Mouse (Mus musculus) limb, embryonic 14.5 days (tissue): ENCODE measurements at regions not wholly inside any gene's neighbourhood (a gene's known extent, or its start where the extent isn't known, plus 50 kb on each side); places are given as distances from the start of the nearest gene placed in this dataset.

Source experiments
- ATAC-seq: fragments of 200-750 bp; cut with Nextera tagmentation; 2 replicates; pipeline ENCODE4 v1.8.0; 2017; ENCODE audit warnings: low read depth, moderate number of reproducible peaks, moderate TSS enrichment; ENCODE audit not compliant: low FRiP score
- DNase-seq: peaks from one replicate; pipeline ENCODE4 v3.0.0-alpha.2; 2015; ENCODE audit warnings: low spot score
- H3K27ac ChIP-seq: fragments of 300-500 bp; sonication (generic); replicated peaks from 2 replicates; pipeline ENCODE4 v1.5.1; 2014; ENCODE audit warnings: low read depth, mild to moderate bottlenecking, low read length, moderate library complexity, mixed read lengths
- H3K27me3 ChIP-seq: fragments of 300-500 bp; sonication (generic); 2 replicates; pipeline ENCODE4 v1.6.1; 2014; ENCODE audit warnings: low read length, mixed read lengths; ENCODE audit not compliant: control insufficient read depth, insufficient read depth
- H3K36me3 ChIP-seq: fragments of 300-500 bp; sonication (generic); 2 replicates; pipeline ENCODE4 v1.6.1; 2014; ENCODE audit warnings: mild to moderate bottlenecking, low read length, moderate library complexity, mixed read lengths; ENCODE audit not compliant: control insufficient read depth, insufficient read depth
- H3K4me1 ChIP-seq: fragments of 300-500 bp; sonication (generic); 2 replicates; pipeline ENCODE4 v1.6.1; 2014; ENCODE audit warnings: antibody characterized with exemption, low read length, mixed read lengths; ENCODE audit not compliant: control insufficient read depth, insufficient read depth
- H3K4me2 ChIP-seq: fragments of 300-500 bp; sonication (generic); replicated peaks from 2 replicates; pipeline ENCODE4 v1.6.1; 2014; ENCODE audit warnings: low read depth, mild to moderate bottlenecking, low read length, moderate library complexity; ENCODE audit not compliant: severe bottlenecking
- H3K4me3 ChIP-seq: fragments of 300-500 bp; sonication (generic); replicated peaks from 2 replicates; pipeline ENCODE4 v1.5.1; 2014; ENCODE audit warnings: low read length
- H3K9ac ChIP-seq: fragments of 300-500 bp; sonication (generic); 2 replicates; pipeline ENCODE4 v1.6.1; 2014; ENCODE audit warnings: mild to moderate bottlenecking, low read depth, low read length, moderate library complexity; ENCODE audit not compliant: severe bottlenecking
- H3K9me3 ChIP-seq: fragments of 300-500 bp; sonication (generic); 2 replicates; pipeline ENCODE4 v1.6.1; 2016; ENCODE audit warnings: low read length; ENCODE audit not compliant: control insufficient read depth
- POLR2A ChIP-seq: fragments of 200-500 bp; IDR thresholded peaks from 2 replicates; pipeline ENCODE4 v1.8.0; 2012; ENCODE audit warnings: inconsistent platforms, mild to moderate bottlenecking, moderate library complexity, borderline replicate concordance; ENCODE audit not compliant: insufficient read depth, insufficient read length; ENCODE audit errors: extremely low read depth
- WGBS: fragments of 180-500 bp; shearing (Covaris S2); extraction: QIAGEN DNeasy Blood & Tissue Kit; methylation state at CpG from one replicate; pipeline ENCODE4 v1.1.7; 2014; 5-methylcytosine and 5-hydroxymethylcytosine counted together

DNA sequence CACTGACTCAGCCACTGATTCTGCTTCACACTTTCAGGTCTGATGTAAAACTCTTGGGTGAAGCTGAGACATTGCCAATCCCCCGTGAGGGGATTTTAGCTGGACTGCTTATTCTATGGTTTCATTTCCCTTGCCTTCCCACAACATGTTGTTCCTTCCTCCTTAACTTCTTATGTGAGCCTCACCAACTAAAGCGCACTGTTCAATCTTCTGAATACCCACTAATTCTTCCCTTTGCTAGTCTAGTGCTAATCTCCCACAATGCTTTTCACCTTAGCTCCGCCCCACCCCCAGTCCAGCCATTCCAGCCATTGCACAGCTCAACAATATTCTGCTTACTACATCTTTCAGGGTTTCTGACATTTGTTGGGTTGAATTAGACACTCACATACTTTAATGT lies 196.7 kb downstream of the Hlx start:
- WGBS = 90% methylated on average over 3 of the region's 3 CpGs

DNA sequence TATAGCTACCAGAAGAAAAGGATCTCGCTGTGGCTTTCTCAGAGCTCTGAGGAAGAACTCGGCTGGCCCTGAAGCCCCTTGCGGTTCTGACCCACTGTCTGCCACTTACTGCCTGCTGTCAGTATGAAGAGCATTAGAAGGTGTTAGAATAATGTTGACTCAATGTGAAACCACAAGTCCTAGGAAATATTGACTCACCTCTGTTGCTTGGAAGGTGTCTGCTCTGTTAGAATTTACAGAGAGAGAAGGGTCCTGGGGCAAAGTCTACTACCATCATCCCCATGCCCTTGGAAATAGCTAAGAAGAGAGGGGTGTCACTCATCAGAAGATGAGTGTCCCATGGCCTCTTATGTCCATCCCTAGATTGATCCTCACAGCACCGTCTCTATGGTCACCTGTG lies 197.9 kb downstream of the Hlx start:
- H3K9me3 ChIP-seq = no peaks in the 10 kb centered on the region
- ATAC-seq = no peak
- no peak overlapping the region for H3K4me2 ChIP-seq
- peaks cover 31% of the 10 kb centered on the region for H3K4me1 ChIP-seq
- no peaks in the 10 kb centered on the region for H3K27me3 ChIP-seq
- TF ChIP-seq POLR2A = no peak
- 83% methylated on average over 4 of the region's 4 CpGs for WGBS
- DNase-seq = no peak
- no peak overlapping the region for H3K4me3 ChIP-seq
- H3K36me3 ChIP-seq = no peaks in the 10 kb centered on the region
- H3K27ac ChIP-seq = no peak overlapping the region
- H3K9ac ChIP-seq = no peak overlapping the region

More for the DNA sequence above, 196.7 kb downstream of the Hlx start:
- DNase-seq (no peak), ATAC-seq (no peak)
- Histone ChIP-seq H3K4me1 (peaks cover 37% of the 10 kb centered on the region), H3K4me2 (no peak overlapping the region), H3K27ac (no peak overlapping the region), H3K9me3 (no peaks in the 10 kb centered on the region), H3K9ac (no peak overlapping the region), H3K4me3 (no peak overlapping the region), H3K27me3 (no peaks in the 10 kb centered on the region), H3K36me3 (no peaks in the 10 kb centered on the region)
- no peak for TF ChIP-seq POLR2A

DNA sequence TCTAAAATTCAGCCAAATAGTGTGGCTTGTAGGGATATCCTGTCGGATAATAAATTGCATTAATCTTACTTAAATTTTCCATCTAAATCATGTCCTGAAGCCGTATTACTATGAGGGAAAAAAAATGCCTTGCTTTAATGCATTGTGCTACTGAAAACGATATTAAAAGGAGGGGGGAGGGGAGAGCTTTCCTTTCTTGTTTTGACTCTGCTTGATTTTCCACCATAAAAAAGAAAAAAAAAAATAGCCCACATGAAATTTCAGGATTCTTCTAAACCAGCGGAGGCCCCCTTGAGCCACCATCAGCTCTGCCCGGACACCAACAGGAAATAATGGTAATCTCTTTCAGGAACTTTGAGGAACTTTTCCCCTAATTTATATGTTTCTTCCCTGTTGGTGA lies 198.5 kb downstream of the Hlx start:
- no peak for ATAC-seq

DNA sequence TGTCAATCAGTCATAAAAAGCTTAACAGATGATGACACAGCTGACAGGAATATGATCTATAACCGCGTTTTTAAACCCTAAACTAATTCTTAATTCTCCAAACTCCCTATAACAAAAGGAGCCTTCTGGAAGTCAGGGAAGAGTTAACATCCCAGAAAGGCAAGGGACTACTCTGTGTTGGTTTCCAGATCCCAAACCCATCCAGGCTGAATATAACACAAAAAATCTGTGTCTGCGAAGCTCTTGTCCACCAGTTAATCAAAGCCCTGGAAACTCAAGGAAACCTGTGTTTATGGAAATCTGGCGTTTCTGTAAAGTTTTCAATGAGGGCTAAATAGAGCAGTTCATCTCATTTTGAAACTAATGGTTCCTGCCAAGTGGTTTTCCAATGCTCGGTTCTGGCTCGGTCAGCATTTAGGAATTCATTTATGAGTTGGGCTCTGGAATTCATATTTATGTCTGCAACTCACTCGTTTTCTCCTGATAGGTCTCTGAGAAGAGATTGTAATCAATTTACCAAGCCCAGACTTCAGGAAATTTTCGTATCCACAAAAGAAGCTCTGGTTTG lies 199.8 kb downstream of the Hlx start:
- H3K27ac ChIP-seq = peak overlapping the region; percentile 27; the same call in 1 of the 2 replicates
- H3K9ac ChIP-seq = no peak overlapping the region
- DNase-seq (peak; percentile 81), ATAC-seq (peak; percentile 63)
- H3K4me3 ChIP-seq = no peak overlapping the region
- H3K4me2 ChIP-seq = 0 out of 2 replicates have a peak overlapping the region, but pooled peaks have one; percentile 3
- no peaks in the 10 kb centered on the region for H3K27me3 ChIP-seq
- H3K9me3 ChIP-seq = no peaks in the 10 kb centered on the region
- no peak for TF ChIP-seq POLR2A
- peaks cover 29% of the 10 kb centered on the region for H3K4me1 ChIP-seq
- no peaks in the 10 kb centered on the region for H3K36me3 ChIP-seq
- WGBS = 31% methylated on average over 8 of the region's 8 CpGs

More for the DNA sequence above, 198.5 kb downstream of the Hlx start:
- H3K4me3 ChIP-seq = no peak overlapping the region
- peaks cover 29% of the 10 kb centered on the region for H3K4me1 ChIP-seq
- peak; percentile 28 for DNase-seq
- no peak overlapping the region for H3K27ac ChIP-seq
- H3K9ac ChIP-seq = no peak overlapping the region
- no peak overlapping the region for H3K4me2 ChIP-seq
- no peak for TF ChIP-seq POLR2A
- H3K9me3 ChIP-seq = no peaks in the 10 kb centered on the region
- 31% methylated on average over 5 of the region's 5 CpGs for WGBS
- no peaks in the 10 kb centered on the region for H3K36me3 ChIP-seq
- H3K27me3 ChIP-seq = no peaks in the 10 kb centered on the region

DNA sequence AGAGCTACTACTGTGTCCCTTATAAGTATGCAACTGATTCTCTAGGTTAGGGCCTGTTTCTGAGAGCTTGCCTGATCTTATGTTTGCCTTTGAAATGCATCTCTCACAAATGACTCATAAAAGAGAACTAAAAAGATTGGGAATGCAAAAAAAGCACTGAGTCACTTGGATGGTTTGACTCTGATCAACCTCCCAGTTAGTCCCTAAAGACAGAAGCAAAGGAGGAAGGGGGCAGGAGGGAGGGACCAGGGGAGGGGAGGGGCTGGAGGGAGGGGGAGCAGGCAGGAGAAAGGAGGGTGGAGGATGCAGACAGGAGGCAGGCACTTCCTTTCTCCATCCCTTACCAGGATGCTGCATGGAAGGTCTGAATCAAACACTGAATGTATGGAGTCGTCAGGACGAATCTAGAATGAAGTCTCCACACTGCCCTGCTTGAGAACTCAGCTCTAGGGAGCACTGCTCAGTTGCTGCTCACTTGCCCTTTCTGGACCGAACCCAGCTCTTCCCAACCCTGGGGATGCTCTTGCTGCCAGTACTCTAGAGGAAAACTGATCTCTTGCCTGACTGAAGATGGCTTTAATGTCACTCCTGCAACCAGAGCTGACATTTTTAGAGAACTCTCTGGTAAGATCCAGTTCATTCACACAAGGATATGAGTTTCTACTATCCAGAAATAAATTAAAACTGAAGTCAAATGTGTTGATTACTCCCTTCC lies 201.7 kb downstream of the Hlx start:
- Histone ChIP-seq H3K9me3 (no peaks in the 10 kb centered on the region), H3K4me1 (peaks cover 29% of the 10 kb centered on the region), H3K27me3 (no peaks in the 10 kb centered on the region), H3K4me3 (no peak overlapping the region), H3K9ac (no peak overlapping the region), H3K36me3 (no peaks in the 10 kb centered on the region), H3K4me2 (no peak overlapping the region), H3K27ac (no peak overlapping the region)
- no peak for DNase-seq
- WGBS = 67% methylated on average over 3 of the region's 3 CpGs
- ATAC-seq = no peak
- TF ChIP-seq POLR2A = no peak

DNA sequence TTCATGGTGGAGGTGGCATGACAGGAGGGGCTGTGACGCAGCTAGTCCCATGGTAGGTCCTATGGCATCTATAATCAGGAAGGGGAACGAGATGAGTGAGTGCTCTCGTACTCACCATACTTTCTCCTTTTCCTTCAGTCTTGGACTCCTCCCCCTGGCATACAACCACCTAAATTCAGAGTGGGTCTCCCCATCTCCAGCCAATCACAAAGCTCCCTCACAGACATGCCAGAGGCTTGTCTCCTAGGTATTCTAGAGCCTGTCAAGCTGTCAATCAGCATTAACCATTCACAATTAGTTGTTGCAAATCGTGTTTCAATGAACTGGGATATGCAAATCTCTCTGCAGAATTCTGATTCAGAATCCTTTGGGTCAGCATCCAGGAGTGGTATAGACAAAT lies 206.7 kb downstream of the Hlx start:
- Histone ChIP-seq H3K36me3 (no peaks in the 10 kb centered on the region), H3K4me1 (peaks cover 1% of the 10 kb centered on the region; the same call in 1 of the 2 replicates), H3K4me2 (no peak overlapping the region), H3K27me3 (no peaks in the 10 kb centered on the region), H3K27ac (no peak overlapping the region), H3K9me3 (no peaks in the 10 kb centered on the region), H3K4me3 (no peak overlapping the region), H3K9ac (no peak overlapping the region)
- TF ChIP-seq POLR2A = no peak
- no peak for DNase-seq
- 75% methylated on average over 4 of the region's 4 CpGs for WGBS
- ATAC-seq = no peak
